ENCODE assay signal across 18 mouse cellular contexts in the genomic region with DNA sequence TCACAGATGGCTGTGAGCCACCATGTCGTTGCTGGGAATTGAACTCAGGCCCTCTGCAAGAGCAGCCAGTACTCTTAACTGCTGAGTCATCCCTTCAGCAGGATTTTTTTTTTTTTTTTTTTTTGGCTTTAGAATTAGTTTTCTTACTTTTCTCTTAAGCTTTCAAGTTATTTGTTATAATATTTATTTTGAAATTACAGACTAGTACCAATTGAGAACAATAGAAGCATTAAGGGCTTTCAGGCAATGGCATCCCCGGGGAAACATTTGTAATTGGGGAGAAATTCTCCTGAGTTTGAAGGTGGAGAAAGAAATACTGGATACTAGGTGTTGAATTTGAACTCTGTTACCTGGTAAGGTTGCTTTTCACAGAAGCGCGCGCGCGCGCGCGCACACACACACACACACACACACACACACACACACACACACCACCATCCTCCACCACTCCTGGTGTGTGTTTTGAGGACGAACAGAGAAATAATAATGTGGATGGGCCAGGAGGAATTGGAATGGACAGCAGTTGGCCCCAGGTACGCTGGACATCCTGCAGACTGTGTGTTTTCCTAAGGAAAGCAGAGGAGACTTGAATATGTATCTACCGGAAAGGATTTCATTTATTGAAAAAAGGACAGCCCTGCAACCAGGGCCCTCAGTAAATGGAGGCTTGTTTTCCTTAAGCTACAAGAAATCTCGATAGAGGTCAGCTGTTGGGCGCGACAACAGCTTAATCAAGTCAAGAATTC. TPM values are rescaled to one million over a fixed set of nuclear protein-coding genes. Genes with fewer than 3 reads are reported as not detected.
DNase-seq lines count a peak whose midpoint lies in the region; ATAC-seq and TF ChIP-seq lines count a peak whose summit lies in the region.
"Had no signal": no experiment of that assay in that cellular context is flagged by ENCODE, and none has a peak within 500 bp of the region (broad histone marks: within the 10 kb centered on the region; RNA-seq: fewer than 3 reads in every experiment).

No protein-coding gene starts in this region.

- H3K4me1 ChIP-seq in forebrain, embryonic 13.5 days, result peaks cover 15% of the 10 kb centered on the region; the same call in 1 of the 2 replicates
- 0 out of 2 replicates have a peak, but pooled peaks cover 3% of the 10 kb centered on the region for H3K4me1 ChIP-seq in forebrain, embryonic 11.5 days (replicated peaks; ENCODE audit: control insufficient read depth, insufficient read depth, low read length)
- H3K4me1 ChIP-seq in limb, embryonic 13.5 days, result peaks cover 6% of the 10 kb centered on the region; the same call in 1 of the 2 replicates
- peaks cover 18% of the 10 kb centered on the region for H3K4me1 ChIP-seq in limb, embryonic 10.5 days
- peaks cover 8 to 20% of the 10 kb centered on the region in 2 experiments for H3K4me1 ChIP-seq in CH12.LX (ENCODE audit: control insufficient read depth in 1 of 2, insufficient read depth in 2 of 2)
- peaks cover 13% of the 10 kb centered on the region for H3K4me1 ChIP-seq in hindbrain, embryonic 15.5 days (replicated peaks)

- TF ChIP-seq CTCF in CH12.LX (conservative IDR thresholded peaks at IDR 0.05 in 1 of 2, IDR thresholded peaks at IDR 0.05 in 1 of 2; ENCODE audit: low read depth in 2 of 2, low read length in 2 of 2), result no peak

- H3K27me3 ChIP-seq in forebrain, embryonic 13.5 days, result no peaks in the 10 kb centered on the region
- no peaks in the 10 kb centered on the region for H3K27me3 ChIP-seq in forebrain, embryonic 11.5 days (ENCODE audit: control insufficient read depth, insufficient read depth, low read length)
- H3K27me3 ChIP-seq in limb, embryonic 13.5 days, result 0 out of 2 replicates have a peak, but pooled peaks cover 3% of the 10 kb centered on the region
- H3K27me3 ChIP-seq in limb, embryonic 10.5 days (ENCODE audit: low read depth, poor library complexity, severe bottlenecking), result 0 out of 2 replicates have a peak, but pooled peaks cover 7% of the 10 kb centered on the region
- no peaks in the 10 kb centered on the region for H3K27me3 ChIP-seq in CH12.LX (replicated peaks)
- H3K27me3 ChIP-seq in hindbrain, embryonic 15.5 days, result 0 out of 2 replicates have a peak, but pooled peaks cover 4% of the 10 kb centered on the region

- ATAC-seq in forebrain, embryonic 13.5 days, result no peak
- no peak for ATAC-seq in forebrain, embryonic 11.5 days (replicated peaks; ENCODE audit: low FRiP score)
- ATAC-seq in limb, embryonic 13.5 days (ENCODE audit: low FRiP score, low read depth), result no peak
- ATAC-seq in hindbrain, embryonic 15.5 days (ENCODE audit: low FRiP score, low read depth), result no peak
- ATAC-seq: liver, postnatal 0 days; midbrain, embryonic 15.5 days had no signal

- no peak for TF ChIP-seq POLR2A in CH12.LX (IDR thresholded peaks at IDR 0.05; ENCODE audit: low read depth, low read length)

- no peak for DNase-seq in forebrain, embryonic 11.5 days (ENCODE audit: low spot score)
- no peak for DNase-seq in limb, embryonic 10.5 days (ENCODE audit: low spot score)
- no peak for DNase-seq in CH12.LX (ENCODE audit: extremely low read depth)
- no peak for DNase-seq in Muller cell, postnatal 12 days (ENCODE audit: inconsistent ontology term)
- DNase-seq: adrenal gland, adult 2 months; cerebellum, adult 9-10 months; gastrocnemius, postnatal 14 days; heart, postnatal 10 days; kidney, postnatal 25 days; liver, postnatal 0 days; right cerebral cortex, postnatal 25 days; thymus, postnatal 36 days had no signal

- H3K4me2 ChIP-seq in forebrain, embryonic 13.5 days, result peak overlapping the region; percentile 93
- no peak overlapping the region for H3K4me2 ChIP-seq in forebrain, embryonic 11.5 days (ENCODE audit: low read depth, low read length, severe bottlenecking)
- 0 out of 2 replicates have a peak overlapping the region, but pooled peaks have one; percentile 16 for H3K4me2 ChIP-seq in limb, embryonic 13.5 days (replicated peaks)
- no peak overlapping the region for H3K4me2 ChIP-seq in CH12.LX (ENCODE audit: insufficient read depth, low read depth, poor library complexity, severe bottlenecking)
- H3K4me2 ChIP-seq in hindbrain, embryonic 15.5 days, result peak overlapping the region; percentile 14; the same call in 1 of the 2 replicates

- dilution Hi-C loops in CH12.LX (cut with MboI; ENCODE audit: extremely low pct_ligation_motif_present, extremely low pct_unique_long_range_greater_than_20kb, low sequenced_read_pairs), result no loop called here

- WGBS in forebrain, embryonic 13.5 days, result 89% methylated on average over 16 of the region's 16 CpGs
- WGBS in forebrain, embryonic 11.5 days, result 86% methylated on average over 16 of the region's 16 CpGs
- 91% methylated on average over 16 of the region's 16 CpGs for WGBS in limb, embryonic 13.5 days
- 93% methylated on average over 16 of the region's 16 CpGs for WGBS in limb, embryonic 10.5 days
- 86% methylated on average over 16 of the region's 16 CpGs for WGBS in hindbrain, embryonic 15.5 days

- in situ Hi-C loops in CH12.LX (cut with MboI; ENCODE audit: low pct_ligation_motif_present, low pct_unique_long_range_greater_than_20kb, low sequenced_read_pairs), result no loop called here

- 0 out of 2 replicates have a peak, but pooled peaks cover 5% of the 10 kb centered on the region for H3K9me3 ChIP-seq in forebrain, embryonic 13.5 days (replicated peaks)
- H3K9me3 ChIP-seq in forebrain, embryonic 11.5 days (ENCODE audit: control insufficient read depth, low read length), result peaks cover 3% of the 10 kb centered on the region; the same call in 1 of the 2 replicates
- H3K9me3 ChIP-seq in limb, embryonic 13.5 days, result no peaks in the 10 kb centered on the region
- no peaks in the 10 kb centered on the region for H3K9me3 ChIP-seq in limb, embryonic 10.5 days (replicated peaks)
- H3K9me3 ChIP-seq in CH12.LX (replicated peaks; ENCODE audit: low read length), result no peaks in the 10 kb centered on the region
- H3K9me3 ChIP-seq in hindbrain, embryonic 15.5 days, result no peaks in the 10 kb centered on the region
- H3K9me3 ChIP-seq: midbrain, embryonic 15.5 days had no signal

- H3K9ac ChIP-seq in forebrain, embryonic 13.5 days, result no peak overlapping the region
- no peak overlapping the region for H3K9ac ChIP-seq in forebrain, embryonic 11.5 days (ENCODE audit: low read length)
- H3K9ac ChIP-seq in limb, embryonic 13.5 days, result no peak overlapping the region
- H3K9ac ChIP-seq in CH12.LX (ENCODE audit: insufficient read depth, low read depth), result no peak overlapping the region
- no peak overlapping the region for H3K9ac ChIP-seq in hindbrain, embryonic 15.5 days
- H3K9ac ChIP-seq: liver, postnatal 0 days; midbrain, embryonic 15.5 days had no signal

- no peak overlapping the region for H3K4me3 ChIP-seq in forebrain, embryonic 13.5 days
- H3K4me3 ChIP-seq in forebrain, embryonic 11.5 days (ENCODE audit: low read depth, low read length), result no peak overlapping the region
- no peak overlapping the region for H3K4me3 ChIP-seq in limb, embryonic 13.5 days
- H3K4me3 ChIP-seq in limb, embryonic 10.5 days, result no peak overlapping the region
- no peak overlapping the region for H3K4me3 ChIP-seq in CH12.LX (replicated peaks in 1 of 3; ENCODE audit: low read depth in 2 of 3, low read length in 2 of 3, poor library complexity in 1 of 3)
- 0 out of 2 replicates have a peak overlapping the region, but pooled peaks have one; percentile 9 for H3K4me3 ChIP-seq in hindbrain, embryonic 15.5 days
- H3K4me3 ChIP-seq: myocyte had no signal

- no peak for TF ChIP-seq EP300 in CH12.LX (IDR thresholded peaks at IDR 0.05; ENCODE audit: low read length)

- TF ChIP-seq RAD21 in CH12.LX (IDR thresholded peaks at IDR 0.05; ENCODE audit: low read depth, low read length), result no peak

- no peak overlapping the region for H3K27ac ChIP-seq in forebrain, embryonic 13.5 days
- no peak overlapping the region for H3K27ac ChIP-seq in forebrain, embryonic 11.5 days (ENCODE audit: low read depth, low read length)
- no peak overlapping the region for H3K27ac ChIP-seq in limb, embryonic 13.5 days
- H3K27ac ChIP-seq in limb, embryonic 10.5 days, result no peak overlapping the region
- H3K27ac ChIP-seq in CH12.LX (ENCODE audit: insufficient read depth, low read depth), result no peak overlapping the region
- no peak overlapping the region for H3K27ac ChIP-seq in hindbrain, embryonic 15.5 days (replicated peaks)
- H3K27ac ChIP-seq: midbrain, embryonic 15.5 days had no signal

- H3K79me2 ChIP-seq in CH12.LX (replicated peaks; ENCODE audit: control insufficient read depth, extremely low read depth, insufficient read depth, poor library complexity, severe bottlenecking), result no peaks in the 10 kb centered on the region

- no peaks in the 10 kb centered on the region for H3K36me3 ChIP-seq in forebrain, embryonic 13.5 days (ENCODE audit: poor library complexity, severe bottlenecking)
- H3K36me3 ChIP-seq in forebrain, embryonic 11.5 days (ENCODE audit: control insufficient read depth, insufficient read depth, low read length), result no peaks in the 10 kb centered on the region; the same call in 1 of the 2 replicates
- no peaks in the 10 kb centered on the region for H3K36me3 ChIP-seq in limb, embryonic 13.5 days
- no peaks in the 10 kb centered on the region for H3K36me3 ChIP-seq in limb, embryonic 10.5 days
- no peaks in the 10 kb centered on the region for H3K36me3 ChIP-seq in CH12.LX (replicated peaks in 1 of 2; ENCODE audit: control insufficient read depth in 1 of 2, insufficient read depth in 1 of 2, low read length in 1 of 2)
- H3K36me3 ChIP-seq in hindbrain, embryonic 15.5 days, result no peaks in the 10 kb centered on the region
- H3K36me3 ChIP-seq: midbrain, embryonic 15.5 days had no signal

RNA-seq across cellular contexts. Expression of a gene that starts 1.7 kb away (rescaled TPM):
- 3.6 and 3.7 TPM in 2 replicates for polyA plus RNA-seq in forebrain, embryonic 13.5 days (2015; fragmentation: Nextera tagmentation; extraction: Ambion mirVana)
- 12.2 and 15.2 TPM in 2 replicates for polyA plus RNA-seq in forebrain, embryonic 11.5 days (2014; fragmentation: Nextera tagmentation; extraction: Ambion mirVana)
- 3.2 and 3.8 TPM in 2 replicates for polyA plus RNA-seq in limb, embryonic 13.5 days (2015; fragmentation: Nextera tagmentation; extraction: Ambion mirVana)
- 5.0 and 5.3 TPM in 2 replicates for polyA plus RNA-seq in limb, embryonic 10.5 days (2016; fragmentation: Nextera tagmentation; extraction: Ambion mirVana)
- total RNA-seq in CH12.LX (2012; rRNA removed) (0.04 and 0.25 TPM in 2 replicates), CH12.LX (2014; rRNA removed) (not detected in 2 replicates)
- polyA plus RNA-seq in CH12.LX (2012; ENCODE audit: insufficient read length, low read depth), result 0.11 and 0.94 TPM in 2 replicates
- polyA plus RNA-seq in hindbrain, embryonic 15.5 days (2015; fragmentation: Nextera tagmentation; extraction: Ambion mirVana), result 1.7 and 2.2 TPM in 2 replicates
- total RNA-seq: megakaryocyte, adult 5-6 weeks had no signal

RNA-seq across cellular contexts. Expression of a gene that starts 9.8 kb away (rescaled TPM):
- 0.47 and 0.99 TPM in 2 replicates for polyA plus RNA-seq in forebrain, embryonic 13.5 days (2015; fragmentation: Nextera tagmentation; extraction: Ambion mirVana)
- 1.0 and 1.2 TPM in 2 replicates for polyA plus RNA-seq in forebrain, embryonic 11.5 days (2014; fragmentation: Nextera tagmentation; extraction: Ambion mirVana)
- 0.75 and 0.82 TPM in 2 replicates for polyA plus RNA-seq in limb, embryonic 13.5 days (2015; fragmentation: Nextera tagmentation; extraction: Ambion mirVana)
- 0.45 and 0.62 TPM in 2 replicates for polyA plus RNA-seq in limb, embryonic 10.5 days (2016; fragmentation: Nextera tagmentation; extraction: Ambion mirVana)
- not detected in 2 replicates for total RNA-seq in CH12.LX (2012; rRNA removed)
- not detected in 2 replicates for total RNA-seq in CH12.LX (2014; rRNA removed)
- polyA plus RNA-seq in CH12.LX (2012; ENCODE audit: insufficient read length, low read depth), result not detected in 2 replicates
- polyA plus RNA-seq in hindbrain, embryonic 15.5 days (2015; fragmentation: Nextera tagmentation; extraction: Ambion mirVana), result 0.31 and 0.69 TPM in 2 replicates
- polyA plus RNA-seq: myocyte had no signal

Comparison
In these comparisons a context has a peak if more than half of its experiments do, and no peak if none do; other contexts are left out.
1. H3K4me2 ChIP-seq: peak in forebrain, embryonic 13.5 days (single experiment), limb, embryonic 13.5 days (single experiment) and hindbrain, embryonic 15.5 days (single experiment); none in forebrain, embryonic 11.5 days (single experiment) and CH12.LX (single experiment).